Mouse (Mus musculus) cerebellum, adult 8-10 months (tissue): ENCODE measurements at regions not wholly inside any gene's neighbourhood (a gene's known extent, or its start where the extent isn't known, plus 50 kb on each side); places are given as distances from the start of the nearest gene placed in this dataset.
"Not testable (repeated sequence)": the region's sequence is repeated elsewhere in the genome, so short reads cannot be mapped to it uniquely, and the experiment has no call there.

Source experiments
- DNase-seq: peaks from one replicate; pipeline ENCODE4 v3.0.0; 2022

GRCm38 (mm10) chr6:41225382-41225781 is 76.7 kb upstream of the Try4 start:
- no peak for DNase-seq

DNA sequence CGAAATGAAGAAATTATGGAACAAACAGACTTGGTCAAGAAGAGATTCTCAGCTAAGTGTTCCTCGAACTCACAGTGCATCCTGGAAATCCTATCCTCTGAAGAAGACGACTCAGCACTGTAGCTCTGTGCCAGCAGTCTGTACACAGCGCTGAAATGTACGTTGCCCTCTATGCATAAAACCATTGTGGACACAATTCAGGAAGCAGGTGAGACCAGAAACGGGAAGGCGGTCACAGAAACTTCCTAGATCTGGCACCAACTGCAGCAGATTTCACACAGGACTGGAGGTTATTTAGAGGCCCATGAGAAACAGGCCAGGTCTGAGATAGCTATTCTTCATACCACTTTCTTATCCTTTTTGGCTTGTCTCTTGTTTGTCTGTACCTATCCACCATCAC is 83.7 kb upstream of the Try4 start:
- no peak for DNase-seq

GRCm38 (mm10) chr6:41215857-41216256 is 86.2 kb upstream of the Try4 start:
- no peak for DNase-seq

- no peak for DNase-seq
These were observed 96.2 kb upstream of the Try4 start for GRCm38 (mm10) chr6:41205864-41206263.

DNA sequence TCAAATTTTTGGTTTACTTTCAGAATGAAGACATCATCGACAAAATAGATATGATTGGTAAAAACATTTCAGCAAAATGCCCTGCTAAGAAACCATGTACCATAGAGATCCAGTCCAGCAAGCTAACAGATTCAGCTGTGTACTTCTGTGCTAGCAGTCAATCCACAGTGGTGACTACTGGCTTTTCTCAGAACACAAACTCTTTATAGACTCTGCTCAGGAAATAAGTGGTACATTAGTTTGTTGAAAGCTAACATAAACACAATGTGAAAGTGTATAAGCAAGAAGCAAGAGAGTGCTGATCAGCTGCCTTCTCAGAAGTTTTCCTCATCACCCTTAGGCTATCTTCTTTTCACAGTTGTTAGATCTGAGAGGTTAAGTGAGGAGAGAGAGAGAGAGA is 99.2 kb upstream of the Try4 start:
- DNase-seq = no peak

DNA sequence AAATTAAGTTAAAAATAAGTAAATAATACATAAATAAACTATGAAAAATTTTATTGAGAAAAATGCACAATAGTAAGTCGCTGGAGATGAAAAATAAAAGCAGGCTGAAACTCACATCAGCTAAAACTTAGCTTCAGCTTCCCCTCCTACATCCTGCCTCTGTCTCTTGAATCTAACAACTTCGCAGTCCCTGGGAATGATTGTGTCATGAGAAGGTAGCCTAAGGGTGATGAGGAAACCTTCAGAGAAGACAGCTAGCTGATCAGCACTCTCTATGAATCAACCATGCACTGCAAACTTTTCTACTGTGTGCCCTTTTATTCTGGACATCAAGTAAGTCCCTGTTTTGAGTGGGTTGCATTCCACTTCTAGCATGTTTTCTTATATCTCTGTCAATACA is 99.8 kb upstream of the Try4 start:
- DNase-seq = no peak

GRCm38 (mm10) chr6:41194464-41194863 is 107.6 kb upstream of the Try4 start:
- no peak for DNase-seq

DNA sequence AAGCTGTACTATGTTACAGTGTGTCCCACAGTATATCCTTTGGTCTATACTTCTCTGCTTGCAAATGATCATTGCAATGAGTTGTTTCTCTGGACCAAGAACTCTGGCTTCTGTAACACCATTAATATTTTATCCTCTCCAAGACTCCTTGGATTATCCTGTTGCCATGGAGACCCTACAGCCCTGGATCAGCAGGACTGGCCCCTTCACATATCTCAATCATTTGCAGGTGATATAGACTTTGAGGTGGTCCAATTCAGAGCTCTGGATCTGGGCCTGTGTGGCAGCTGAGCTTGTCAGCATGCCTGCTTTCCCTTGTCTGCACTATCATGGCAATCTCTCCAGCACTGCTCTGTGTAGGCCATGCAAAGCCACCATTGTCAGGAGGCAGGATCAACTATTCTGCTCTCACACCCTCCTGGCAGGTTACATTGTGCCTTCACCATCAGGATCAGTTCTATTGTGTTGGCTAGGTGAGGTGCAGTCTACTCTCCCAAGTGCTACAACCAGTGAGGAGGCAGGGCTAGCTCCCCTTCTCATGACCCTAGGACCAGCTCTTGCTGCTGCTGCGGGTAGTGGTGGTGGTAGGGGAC is 110.2 kb upstream of the Try4 start:
- DNase-seq = no peak

- DNase-seq = no peak
These were observed 113.2 kb upstream of the Try4 start for GRCm38 (mm10) chr6:41188910-41189309.

GRCm38 (mm10) chr6:41187966-41188365 is 114.1 kb upstream of the Try4 start:
- DNase-seq = no peak

- no peak for DNase-seq
These were observed 123.2 kb upstream of the Try4 start for GRCm38 (mm10) chr6:41178896-41179295.

DNA sequence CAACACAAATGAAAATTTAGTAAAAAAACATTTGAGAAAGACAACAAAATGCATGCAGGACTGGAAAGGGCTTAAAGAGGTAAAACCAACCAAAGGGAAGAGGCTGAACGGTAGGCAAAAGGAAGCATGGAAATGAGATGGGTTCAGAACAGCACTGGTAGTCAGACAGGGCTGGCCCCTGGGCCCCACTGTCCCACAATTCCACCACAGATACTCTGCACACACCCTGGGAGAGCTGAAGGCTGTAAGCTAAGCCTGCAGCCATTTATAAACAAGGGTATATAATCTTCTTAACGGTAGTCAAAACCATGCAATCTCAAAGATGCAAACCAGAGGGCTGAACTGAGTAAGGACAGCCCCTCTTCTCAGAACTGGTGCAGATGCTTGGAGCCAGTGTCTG is 124.0 kb upstream of the Try4 start:
- no peak for DNase-seq

- DNase-seq = no peak
These were observed 124.9 kb upstream of the Try4 start for GRCm38 (mm10) chr6:41177152-41177551.

DNA sequence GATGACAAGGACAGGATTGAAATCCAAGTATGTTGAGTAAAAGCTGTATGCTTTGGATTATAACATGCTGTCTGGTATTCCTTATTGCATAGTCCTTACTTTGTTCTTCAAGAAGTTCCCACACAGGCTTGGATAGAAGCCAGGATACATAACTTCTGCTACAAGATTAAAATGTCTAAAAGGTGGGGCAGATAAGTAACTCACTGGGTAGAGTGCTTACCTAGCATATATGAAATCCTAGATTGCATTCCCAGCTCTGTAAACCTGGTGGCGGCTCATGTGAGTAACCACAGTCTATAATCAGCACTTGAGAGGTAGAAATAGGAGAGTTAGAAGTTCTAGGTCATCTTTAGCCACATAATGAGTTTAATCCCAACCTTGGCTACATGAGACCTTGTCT is 126.0 kb upstream of the Try4 start:
- DNase-seq = no peak

- no peak for DNase-seq
These were observed 128.2 kb upstream of the 2210010C04Rik start for GRCm38 (mm10) chr6:41163491-41163890.

GRCm38 (mm10) chr6:41161693-41162092 is 126.4 kb upstream of the 2210010C04Rik start:
- DNase-seq = no peak

DNA sequence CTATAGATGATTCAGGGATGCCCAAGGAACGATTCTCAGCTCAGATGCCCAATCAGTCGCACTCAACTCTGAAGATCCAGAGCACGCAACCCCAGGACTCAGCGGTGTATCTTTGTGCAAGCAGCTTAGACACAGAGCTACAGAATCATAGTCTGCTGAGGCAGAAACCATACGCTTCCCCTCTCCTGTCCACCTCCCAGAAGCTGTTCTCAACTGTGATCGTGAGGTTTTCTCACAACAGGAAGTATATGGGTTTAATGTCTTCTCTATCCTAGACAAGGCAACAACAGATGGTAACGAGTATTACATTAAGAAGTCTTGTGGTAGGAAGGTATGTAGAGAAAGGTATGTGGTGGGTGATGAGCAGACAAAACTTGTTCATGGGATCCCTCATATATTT is 116.8 kb upstream of the 2210010C04Rik start:
- no peak for DNase-seq

- DNase-seq = no peak
These were observed 116.2 kb upstream of the 2210010C04Rik start for GRCm38 (mm10) chr6:41151542-41151941.

- no peak for DNase-seq
These were observed 105.6 kb upstream of the 2210010C04Rik start for GRCm38 (mm10) chr6:41140916-41141315.

- DNase-seq = not testable (repeated sequence)
These were observed 102.1 kb upstream of the 2210010C04Rik start for GRCm38 (mm10) chr6:41137401-41137777.

GRCm38 (mm10) chr6:41136717-41137400 is 101.5 kb upstream of the 2210010C04Rik start:
- peak; percentile 24 for DNase-seq

GRCm38 (mm10) chr6:41135160-41135559 is 99.9 kb upstream of the 2210010C04Rik start:
- no peak for DNase-seq

DNA sequence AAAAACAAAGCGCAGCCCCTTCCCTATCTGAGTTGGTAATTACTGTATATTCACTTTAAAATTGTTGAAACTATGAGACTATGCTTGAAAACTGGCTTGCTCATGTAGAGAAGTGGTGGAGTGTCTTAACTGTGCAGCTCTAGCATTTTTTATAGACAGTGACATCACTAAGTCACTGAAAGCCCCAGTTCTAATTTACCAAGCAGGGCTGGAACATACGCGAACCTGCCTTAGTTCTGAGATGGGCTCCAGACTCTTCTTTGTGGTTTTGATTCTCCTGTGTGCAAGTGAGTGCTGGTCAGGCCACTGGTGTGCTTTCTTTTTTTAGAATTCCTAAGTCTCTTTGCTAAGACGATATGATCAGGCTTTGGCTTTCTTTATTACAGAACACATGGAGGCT is 94.6 kb upstream of the 2210010C04Rik start:
- no peak for DNase-seq

- DNase-seq = no peak
These were observed 92.5 kb upstream of the 2210010C04Rik start for GRCm38 (mm10) chr6:41127816-41128215.

DNA sequence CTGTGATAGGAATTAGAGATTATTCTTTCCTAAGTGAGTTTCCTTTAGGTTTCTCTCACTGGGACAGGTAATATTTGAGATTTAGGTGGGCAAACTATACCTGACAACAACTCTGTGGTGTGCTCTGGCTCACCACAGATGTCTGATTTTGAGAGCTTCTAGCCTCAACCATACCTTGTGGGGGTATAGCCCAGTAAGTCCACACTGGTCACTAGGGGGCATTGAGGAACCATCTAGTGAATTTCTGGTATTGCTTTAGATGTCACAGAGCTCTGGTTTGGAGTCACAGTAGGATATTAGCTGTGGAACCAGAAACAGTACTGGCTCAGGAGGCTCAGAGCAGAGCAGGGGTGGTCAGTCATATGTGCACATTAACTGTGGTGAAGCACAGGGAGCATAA is 91.5 kb upstream of the 2210010C04Rik start:
- DNase-seq = no peak
